Mouse (Mus musculus) CD4-positive, CD25-positive, alpha-beta regulatory T cell, adult 9 weeks (primary cell): ENCODE data around the gene Slc25a27. TPM values are rescaled to one million over a fixed set of nuclear protein-coding genes. Genes with fewer than 3 reads are reported as not detected.

Source experiments
- polyA plus RNA-seq: library from polyadenylated mRNA; unstranded; fragments of 100-300 nt; shearing (Covaris generic); gene quantifications from one replicate; pipeline ENCODE4 v1.2.1, GENCODE M21; 2017

Slc25a27 gene
- 11.5 TPM for polyA plus RNA-seq

DNA sequence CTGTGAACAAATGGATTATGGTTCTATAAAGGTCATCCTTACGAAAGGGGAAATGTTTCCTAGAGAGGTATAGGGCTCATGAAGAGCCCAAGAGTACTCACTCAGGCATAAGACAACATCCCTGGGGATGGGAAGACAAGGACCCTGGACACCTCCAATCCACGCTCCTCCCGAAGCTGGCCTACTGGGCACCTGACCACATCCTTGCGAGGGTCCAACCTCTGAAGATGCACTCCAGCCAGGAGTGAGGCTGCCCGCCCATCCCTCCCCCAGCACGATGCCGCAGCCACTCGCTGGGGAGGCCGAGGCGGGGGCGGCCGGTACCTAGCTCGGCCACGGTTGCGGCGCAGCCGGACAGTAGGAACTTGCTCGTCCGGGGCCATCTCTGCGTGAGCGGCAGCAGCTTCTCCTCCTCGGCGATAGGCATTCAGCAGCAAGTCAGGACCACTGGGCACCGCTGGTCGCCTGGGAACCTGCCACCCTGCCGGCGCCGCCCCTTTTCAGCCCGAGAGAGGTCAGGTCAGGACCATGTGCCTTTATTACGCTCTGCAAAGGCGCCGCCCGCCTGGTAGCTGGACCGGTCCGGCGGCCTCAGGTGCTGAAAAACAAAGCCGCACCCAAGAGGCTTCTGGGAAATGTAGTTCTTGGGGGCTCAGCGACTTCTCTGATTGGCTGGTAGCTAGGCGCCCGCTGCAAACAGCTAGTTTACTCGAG lies at the start of gene Slc25a27:
TSS of gene Slc25a27 (minus strand) at position 639 of the 714 bp plus-strand sequence.

DNA sequence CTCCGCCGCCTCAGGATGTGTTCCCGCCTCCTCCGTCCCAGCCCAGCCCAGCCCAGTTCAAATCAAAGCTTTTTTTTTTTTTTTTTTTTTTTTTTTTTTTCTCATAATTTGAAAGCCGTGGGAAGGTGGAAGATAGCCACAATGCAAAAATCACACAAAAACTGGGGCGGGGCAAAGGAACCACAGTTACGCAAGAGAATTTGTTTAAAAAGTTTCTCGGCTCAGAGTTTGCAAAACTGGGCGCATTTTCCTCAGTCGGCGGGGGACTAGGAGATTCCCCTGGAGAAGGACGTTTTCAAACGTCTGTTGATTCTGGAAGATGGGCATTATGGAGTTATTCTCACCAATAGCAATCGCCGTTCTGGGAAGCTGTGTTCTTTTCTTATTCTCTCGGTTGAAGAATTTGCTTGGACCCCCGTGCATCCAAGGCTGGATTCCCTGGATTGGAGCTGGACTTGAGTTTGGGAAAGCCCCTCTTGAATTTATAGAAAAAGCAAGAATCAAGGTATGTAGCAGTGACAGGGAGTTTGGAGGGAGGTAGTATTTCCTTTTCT lies 353 bp upstream of the Slc25a27 start, which contains the start of gene Cyp39a1:
TSS of gene Cyp39a1 (plus strand) at position 136 of the 554 bp plus-strand sequence.

DNA sequence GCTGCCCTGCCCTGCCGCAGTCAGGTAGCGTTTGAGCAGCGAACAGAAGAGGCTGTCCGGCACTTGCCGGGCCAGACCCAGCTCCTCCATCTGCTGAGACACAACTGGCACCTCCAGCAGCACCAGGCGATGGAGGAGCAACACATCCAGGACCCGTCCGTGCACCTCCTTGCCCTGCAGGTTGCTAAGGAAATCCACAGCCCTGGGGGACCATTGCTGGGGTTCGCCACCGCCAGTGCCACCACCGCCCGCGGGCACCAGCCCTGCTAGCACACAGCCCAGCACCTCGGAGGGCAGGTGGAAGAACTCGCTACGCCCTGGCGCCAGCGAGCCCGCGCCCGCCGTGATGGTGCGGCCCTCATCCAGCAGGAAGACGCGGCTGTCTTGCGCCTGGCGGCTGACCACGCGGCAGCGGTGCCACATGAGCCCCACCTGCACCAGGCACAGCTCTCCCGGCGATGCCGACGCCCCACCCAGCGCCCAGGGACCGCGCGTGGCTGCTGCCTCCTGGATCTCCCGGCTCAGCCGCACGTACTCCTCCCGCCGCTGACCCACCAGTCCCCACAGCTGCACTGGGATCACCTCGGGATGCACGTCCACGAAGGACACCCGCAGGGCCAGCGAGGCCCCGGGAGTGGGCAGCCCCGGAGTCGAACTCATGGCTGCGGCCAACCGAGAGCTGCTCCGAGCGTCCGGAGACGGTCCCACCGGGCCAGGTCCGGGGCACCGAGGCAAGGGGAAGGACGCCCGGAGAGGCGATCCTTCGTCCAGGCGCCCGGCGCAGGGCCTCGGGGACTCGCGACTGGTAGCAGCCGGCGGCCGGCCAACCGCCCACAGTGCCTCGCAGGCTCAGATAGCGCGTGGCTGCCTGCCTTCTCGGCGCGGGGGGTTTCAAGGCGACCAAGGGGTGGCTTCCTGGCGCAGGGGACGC lies 37.3 kb downstream of the Slc25a27 start, which contains the start of gene Tdrd6:
TSS of gene Tdrd6 (minus strand) at position 804 of the 931 bp plus-strand sequence.

Other genes with a start within 250 kb of the Slc25a27 start
- gene Mep1a, start 164.4 kb downstream of the Slc25a27 start, polyA plus RNA-seq: not detected
- gene Ankrd66, start 123.6 kb downstream of the Slc25a27 start, polyA plus RNA-seq: not detected
- 1.4 TPM for gene Pla2g7, start 99.1 kb downstream of the Slc25a27 start, polyA plus RNA-seq
- gene Tdrd6, start 36.9 kb downstream of the Slc25a27 start, polyA plus RNA-seq: not detected
- gene Cyp39a1, start 211 bp upstream of the Slc25a27 start, polyA plus RNA-seq: 0.74 TPM
- gene Rcan2, start 134.1 kb upstream of the Slc25a27 start, polyA plus RNA-seq: not detected